Mouse (Mus musculus): ENCODE measurements around the gene Rnf144a. TPM values are rescaled to one million over a fixed set of nuclear protein-coding genes. Genes with fewer than 3 reads are reported as not detected.
"Not testable (repeated sequence)": the region's sequence is repeated elsewhere in the genome, so short reads cannot be mapped to it uniquely, and the experiment has no call there.

Rnf144a gene
- polyA plus RNA-seq, 1 experiment = 5.6 TPM

- no peaks in the 10 kb centered on the region for H3K4me1 ChIP-seq (ENCODE audit: control insufficient read depth, insufficient read depth, low read length)
- no peak for TF ChIP-seq EP300 (IDR thresholded peaks at IDR 0.05; ENCODE audit: insufficient read depth, low read depth, low read length)
- no peak for TF ChIP-seq POLR2A (IDR thresholded peaks at IDR 0.05; ENCODE audit: insufficient read depth, low read length)
- TF ChIP-seq CTCF (IDR thresholded peaks at IDR 0.05; ENCODE audit: low read depth, low read length) = no peak
- no peaks in the 10 kb centered on the region for H3K36me3 ChIP-seq (ENCODE audit: control insufficient read depth, insufficient read depth, low read length, poor library complexity, severe bottlenecking)
These were observed 21.3 kb upstream of the Rnf144a start for GRCm38 (mm10) chr12:26436334-26436733.

GRCm38 (mm10) chr12:26428771-26429170 lies 13.7 kb upstream of the Rnf144a start:
- not testable (repeated sequence) for H3K9me3 ChIP-seq (replicated peaks; ENCODE audit: control insufficient read depth, insufficient read depth, low read length, poor library complexity, severe bottlenecking); H3K4me3 ChIP-seq (ENCODE audit: low read depth, low read length); H3K27ac ChIP-seq (ENCODE audit: insufficient read depth, low read length); H3K27me3 ChIP-seq (ENCODE audit: control insufficient read depth, insufficient read depth, low read length, poor library complexity, severe bottlenecking); H3K9ac ChIP-seq (ENCODE audit: low read depth, poor library complexity, severe bottlenecking); H3K36me3 ChIP-seq (ENCODE audit: control insufficient read depth, insufficient read depth, low read length, poor library complexity, severe bottlenecking); H3K4me1 ChIP-seq (ENCODE audit: control insufficient read depth, insufficient read depth, low read length)

More at GRCm38 (mm10) chr12:26436334-26436733, 21.3 kb upstream of the Rnf144a start:
- no peak overlapping the region for H3K9ac ChIP-seq (ENCODE audit: low read depth, poor library complexity, severe bottlenecking)
- H3K9me3 ChIP-seq (replicated peaks; ENCODE audit: control insufficient read depth, insufficient read depth, low read length, poor library complexity, severe bottlenecking) = no peaks in the 10 kb centered on the region
- H3K4me3 ChIP-seq (ENCODE audit: low read depth, low read length) = no peak overlapping the region
- no peak overlapping the region for H3K27ac ChIP-seq (ENCODE audit: insufficient read depth, low read length)
- H3K27me3 ChIP-seq (ENCODE audit: control insufficient read depth, insufficient read depth, low read length, poor library complexity, severe bottlenecking) = no peaks in the 10 kb centered on the region

- no peak overlapping the region for H3K9ac ChIP-seq (ENCODE audit: low read depth, poor library complexity, severe bottlenecking)
- no peak for TF ChIP-seq CTCF (IDR thresholded peaks at IDR 0.05; ENCODE audit: low read depth, low read length)
- TF ChIP-seq EP300 (IDR thresholded peaks at IDR 0.05; ENCODE audit: insufficient read depth, low read depth, low read length) = no peak
- no peak for TF ChIP-seq POLR2A (IDR thresholded peaks at IDR 0.05; ENCODE audit: insufficient read depth, low read length)
- H3K27me3 ChIP-seq (ENCODE audit: control insufficient read depth, insufficient read depth, low read length, poor library complexity, severe bottlenecking) = no peaks in the 10 kb centered on the region
- H3K4me1 ChIP-seq (ENCODE audit: control insufficient read depth, insufficient read depth, low read length) = no peaks in the 10 kb centered on the region
- no peaks in the 10 kb centered on the region for H3K9me3 ChIP-seq (replicated peaks; ENCODE audit: control insufficient read depth, insufficient read depth, low read length, poor library complexity, severe bottlenecking)
- H3K4me3 ChIP-seq (ENCODE audit: low read depth, low read length) = no peak overlapping the region
- H3K27ac ChIP-seq (ENCODE audit: insufficient read depth, low read length) = no peak overlapping the region
- H3K36me3 ChIP-seq (ENCODE audit: control insufficient read depth, insufficient read depth, low read length, poor library complexity, severe bottlenecking) = no peaks in the 10 kb centered on the region
These were observed 9.8 kb upstream of the Rnf144a start for GRCm38 (mm10) chr12:26424841-26425240.

- no peak for TF ChIP-seq EP300 (IDR thresholded peaks at IDR 0.05; ENCODE audit: insufficient read depth, low read depth, low read length)
- TF ChIP-seq CTCF (IDR thresholded peaks at IDR 0.05; ENCODE audit: low read depth, low read length) = no peak
- no peak for TF ChIP-seq POLR2A (IDR thresholded peaks at IDR 0.05; ENCODE audit: insufficient read depth, low read length)
- no peaks in the 10 kb centered on the region for H3K9me3 ChIP-seq (replicated peaks; ENCODE audit: control insufficient read depth, insufficient read depth, low read length, poor library complexity, severe bottlenecking)
- H3K27me3 ChIP-seq (ENCODE audit: control insufficient read depth, insufficient read depth, low read length, poor library complexity, severe bottlenecking) = peaks cover 5% of the 10 kb centered on the region; the same call in 1 of the 2 replicates
- no peaks in the 10 kb centered on the region for H3K4me1 ChIP-seq (ENCODE audit: control insufficient read depth, insufficient read depth, low read length)
- no peaks in the 10 kb centered on the region for H3K36me3 ChIP-seq (ENCODE audit: control insufficient read depth, insufficient read depth, low read length, poor library complexity, severe bottlenecking)
- H3K9ac ChIP-seq (ENCODE audit: low read depth, poor library complexity, severe bottlenecking) = no peak overlapping the region
- no peak overlapping the region for H3K4me3 ChIP-seq (ENCODE audit: low read depth, low read length)
- no peak overlapping the region for H3K27ac ChIP-seq (ENCODE audit: insufficient read depth, low read length)
These were observed 3.3 kb upstream of the Rnf144a start for GRCm38 (mm10) chr12:26418322-26418721.

- no peak overlapping the region for H3K4me3 ChIP-seq (ENCODE audit: low read depth, low read length)
- H3K27me3 ChIP-seq (ENCODE audit: control insufficient read depth, insufficient read depth, low read length, poor library complexity, severe bottlenecking) = peaks cover 5% of the 10 kb centered on the region; the same call in 1 of the 2 replicates
- H3K9ac ChIP-seq (ENCODE audit: low read depth, poor library complexity, severe bottlenecking) = no peak overlapping the region
- H3K9me3 ChIP-seq (replicated peaks; ENCODE audit: control insufficient read depth, insufficient read depth, low read length, poor library complexity, severe bottlenecking) = no peaks in the 10 kb centered on the region
- no peaks in the 10 kb centered on the region for H3K36me3 ChIP-seq (ENCODE audit: control insufficient read depth, insufficient read depth, low read length, poor library complexity, severe bottlenecking)
- no peaks in the 10 kb centered on the region for H3K4me1 ChIP-seq (ENCODE audit: control insufficient read depth, insufficient read depth, low read length)
- TF ChIP-seq POLR2A (IDR thresholded peaks at IDR 0.05; ENCODE audit: insufficient read depth, low read length) = no peak
- no peak for TF ChIP-seq EP300 (IDR thresholded peaks at IDR 0.05; ENCODE audit: insufficient read depth, low read depth, low read length)
- TF ChIP-seq CTCF (IDR thresholded peaks at IDR 0.05; ENCODE audit: low read depth, low read length) = no peak
- no peak overlapping the region for H3K27ac ChIP-seq (ENCODE audit: insufficient read depth, low read length)
These were observed 1.7 kb upstream of the Rnf144a start for GRCm38 (mm10) chr12:26416636-26417295.

- H3K27ac ChIP-seq (ENCODE audit: insufficient read depth, low read length) = no peak overlapping the region
- H3K36me3 ChIP-seq (ENCODE audit: control insufficient read depth, insufficient read depth, low read length, poor library complexity, severe bottlenecking) = no peaks in the 10 kb centered on the region
- no peak for TF ChIP-seq CTCF (IDR thresholded peaks at IDR 0.05; ENCODE audit: low read depth, low read length)
- no peaks in the 10 kb centered on the region for H3K4me1 ChIP-seq (ENCODE audit: control insufficient read depth, insufficient read depth, low read length)
- peak overlapping the region; percentile 84 for H3K9ac ChIP-seq (ENCODE audit: low read depth, poor library complexity, severe bottlenecking)
- H3K4me3 ChIP-seq (ENCODE audit: low read depth, low read length) = peak overlapping the region; percentile 86
- H3K27me3 ChIP-seq (ENCODE audit: control insufficient read depth, insufficient read depth, low read length, poor library complexity, severe bottlenecking) = peaks cover 5% of the 10 kb centered on the region; the same call in 1 of the 2 replicates
- no peaks in the 10 kb centered on the region for H3K9me3 ChIP-seq (replicated peaks; ENCODE audit: control insufficient read depth, insufficient read depth, low read length, poor library complexity, severe bottlenecking)
These were observed 477 bp downstream of the Rnf144a start for GRCm38 (mm10) chr12:26414451-26415103.
